Mouse (Mus musculus): ENCODE data around the gene Fstl4. TPM values are rescaled to one million over a fixed set of nuclear protein-coding genes. Genes with fewer than 3 reads are reported as not detected.

The Fstl4 gene
- polyA plus RNA-seq, 1 experiment = 0.18 TPM

GRCm38 (mm10) chr11:52816004-52816403 lies 51.6 kb downstream of the Fstl4 start:
- H3K4me1 ChIP-seq (ENCODE audit: control insufficient read depth, insufficient read depth, insufficient read length) = no peaks in the 10 kb centered on the region
- 86% methylated on average over 4 of the region's 4 CpGs for WGBS
- H3K27me3 ChIP-seq (ENCODE audit: control insufficient read depth, insufficient read depth, low read length) = no peaks in the 10 kb centered on the region
- no peak overlapping the region for H3K4me3 ChIP-seq (ENCODE audit: extremely low read depth, insufficient read depth, insufficient read length)
- no peaks in the 10 kb centered on the region for H3K36me3 ChIP-seq (ENCODE audit: control insufficient read depth, insufficient read depth, low read length)
- TF ChIP-seq CTCF (IDR thresholded peaks at IDR 0.05; ENCODE audit: extremely low read depth, insufficient read depth, insufficient read length, insufficient replicate concordance) (no peak), POLR2A (IDR thresholded peaks at IDR 0.05; ENCODE audit: low read depth, low read length) (no peak)
- no peak overlapping the region for H3K27ac ChIP-seq (ENCODE audit: insufficient read depth, low read length)
- no peak for DNase-seq (ENCODE audit: low read depth in 1 of 2, low spot score in 2 of 2)

GRCm38 (mm10) chr11:52820336-52820905 lies 56.0 kb downstream of the Fstl4 start:
- H3K4me1 ChIP-seq (ENCODE audit: control insufficient read depth, insufficient read depth, insufficient read length) = no peaks in the 10 kb centered on the region
- 19% methylated on average over 2 of the region's 2 CpGs for WGBS
- no peak overlapping the region for H3K4me3 ChIP-seq (ENCODE audit: extremely low read depth, insufficient read depth, insufficient read length)
- no peak overlapping the region for H3K27ac ChIP-seq (ENCODE audit: insufficient read depth, low read length)
- H3K36me3 ChIP-seq (ENCODE audit: control insufficient read depth, insufficient read depth, low read length) = no peaks in the 10 kb centered on the region
- DNase-seq (ENCODE audit: low read depth in 1 of 2, low spot score in 2 of 2) = no peak
- no peaks in the 10 kb centered on the region for H3K27me3 ChIP-seq (ENCODE audit: control insufficient read depth, insufficient read depth, low read length)
- TF ChIP-seq POLR2A (IDR thresholded peaks at IDR 0.05; ENCODE audit: low read depth, low read length) (no peak), CTCF (IDR thresholded peaks at IDR 0.05; ENCODE audit: extremely low read depth, insufficient read depth, insufficient read length, insufficient replicate concordance) (no peak)

GRCm38 (mm10) chr11:52826591-52826990 lies 62.2 kb downstream of the Fstl4 start:
- 63% methylated on average over 2 of the region's 2 CpGs for WGBS

DNA sequence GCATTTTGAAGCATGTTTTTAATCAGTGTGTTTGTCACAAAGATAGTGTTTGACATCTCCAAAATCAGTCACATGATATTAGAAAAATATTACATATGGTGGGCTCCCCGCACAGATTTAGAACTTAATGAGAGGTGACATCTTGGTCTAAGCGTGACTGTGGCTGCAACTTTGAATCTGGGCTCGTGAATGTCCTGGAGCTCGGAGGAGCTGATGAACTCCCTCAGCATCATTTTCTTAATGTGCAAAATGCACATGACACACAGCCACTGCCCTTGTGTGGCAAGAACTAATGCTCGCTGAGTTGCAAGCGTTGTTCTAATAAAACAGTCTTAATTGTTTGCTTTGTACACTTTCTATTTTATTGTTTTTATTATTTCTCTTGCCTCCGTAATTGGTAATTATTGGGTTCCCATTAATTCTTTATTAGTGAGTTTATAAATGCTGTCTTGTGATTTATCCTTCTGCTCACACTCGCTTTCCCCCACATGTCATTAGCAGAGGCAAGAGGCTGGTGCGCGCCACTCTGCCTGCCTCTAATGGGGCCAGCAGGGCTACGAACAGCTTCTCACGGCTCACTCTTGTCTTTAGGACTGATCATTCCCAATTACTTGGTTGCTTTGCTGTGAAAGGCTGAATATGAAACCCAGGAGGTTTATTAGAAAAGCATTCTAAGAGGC lies 67.3 kb downstream of the Fstl4 start:
- no peaks in the 10 kb centered on the region for H3K36me3 ChIP-seq (ENCODE audit: control insufficient read depth, insufficient read depth, low read length)
- no peaks in the 10 kb centered on the region for H3K4me1 ChIP-seq (ENCODE audit: control insufficient read depth, insufficient read depth, insufficient read length)
- H3K27ac ChIP-seq (ENCODE audit: insufficient read depth, low read length) = no peak overlapping the region
- WGBS = 88% methylated on average over 12 of the region's 12 CpGs
- no peak for TF ChIP-seq POLR2A (IDR thresholded peaks at IDR 0.05; ENCODE audit: low read depth, low read length)
- TF ChIP-seq CTCF (IDR thresholded peaks at IDR 0.05; ENCODE audit: extremely low read depth, insufficient read depth, insufficient read length, insufficient replicate concordance) = no peak
- H3K27me3 ChIP-seq (ENCODE audit: control insufficient read depth, insufficient read depth, low read length) = no peaks in the 10 kb centered on the region
- DNase-seq (ENCODE audit: low read depth in 1 of 2, low spot score in 2 of 2) = no peak
- no peak overlapping the region for H3K4me3 ChIP-seq (ENCODE audit: extremely low read depth, insufficient read depth, insufficient read length)

More at GRCm38 (mm10) chr11:52826591-52826990, 62.2 kb downstream of the Fstl4 start:
- DNase-seq (ENCODE audit: low read depth in 1 of 2, low spot score in 2 of 2) = no peak
- TF ChIP-seq POLR2A (IDR thresholded peaks at IDR 0.05; ENCODE audit: low read depth, low read length) = no peak
- TF ChIP-seq CTCF (IDR thresholded peaks at IDR 0.05; ENCODE audit: extremely low read depth, insufficient read depth, insufficient read length, insufficient replicate concordance) = no peak
- Histone ChIP-seq H3K27ac (ENCODE audit: insufficient read depth, low read length) (no peak overlapping the region), H3K4me1 (ENCODE audit: control insufficient read depth, insufficient read depth, insufficient read length) (no peaks in the 10 kb centered on the region), H3K27me3 (ENCODE audit: control insufficient read depth, insufficient read depth, low read length) (no peaks in the 10 kb centered on the region), H3K36me3 (ENCODE audit: control insufficient read depth, insufficient read depth, low read length) (no peaks in the 10 kb centered on the region), H3K4me3 (ENCODE audit: extremely low read depth, insufficient read depth, insufficient read length) (no peak overlapping the region)

DNA sequence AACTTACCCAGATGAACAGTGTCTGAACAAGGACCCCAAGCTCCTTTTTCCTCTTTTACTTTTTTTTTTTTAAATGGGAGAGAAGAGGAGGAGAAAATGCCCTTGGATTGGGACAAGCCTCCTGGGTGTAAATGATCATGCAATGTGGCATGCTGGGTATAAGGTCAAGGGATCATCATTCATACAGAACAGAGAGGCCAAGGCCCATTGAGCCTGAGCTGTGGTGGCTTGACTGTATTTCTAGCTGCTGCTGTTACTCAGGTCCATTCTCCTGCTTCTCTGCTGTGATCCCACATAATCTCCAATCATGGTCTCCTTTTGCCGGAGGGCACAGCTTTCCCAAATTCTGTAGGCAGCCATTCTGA lies 67.9 kb downstream of the Fstl4 start:
- Histone ChIP-seq H3K4me1 (ENCODE audit: control insufficient read depth, insufficient read depth, insufficient read length) (no peaks in the 10 kb centered on the region), H3K27me3 (ENCODE audit: control insufficient read depth, insufficient read depth, low read length) (no peaks in the 10 kb centered on the region), H3K36me3 (ENCODE audit: control insufficient read depth, insufficient read depth, low read length) (no peaks in the 10 kb centered on the region), H3K27ac (ENCODE audit: insufficient read depth, low read length) (no peak overlapping the region), H3K4me3 (ENCODE audit: extremely low read depth, insufficient read depth, insufficient read length) (no peak overlapping the region)
- 92% methylated on average over 1 of the region's 1 CpGs for WGBS
- DNase-seq (ENCODE audit: low read depth in 1 of 2, low spot score in 2 of 2) = no peak
- no peak for TF ChIP-seq POLR2A (IDR thresholded peaks at IDR 0.05; ENCODE audit: low read depth, low read length)
- TF ChIP-seq CTCF (IDR thresholded peaks at IDR 0.05; ENCODE audit: extremely low read depth, insufficient read depth, insufficient read length, insufficient replicate concordance) = no peak

- no peak overlapping the region for H3K4me3 ChIP-seq (ENCODE audit: extremely low read depth, insufficient read depth, insufficient read length)
- no peaks in the 10 kb centered on the region for H3K4me1 ChIP-seq (ENCODE audit: control insufficient read depth, insufficient read depth, insufficient read length)
- H3K36me3 ChIP-seq (ENCODE audit: control insufficient read depth, insufficient read depth, low read length) = no peaks in the 10 kb centered on the region
- no peaks in the 10 kb centered on the region for H3K27me3 ChIP-seq (ENCODE audit: control insufficient read depth, insufficient read depth, low read length)
- no peak for TF ChIP-seq CTCF (IDR thresholded peaks at IDR 0.05; ENCODE audit: extremely low read depth, insufficient read depth, insufficient read length, insufficient replicate concordance)
- TF ChIP-seq POLR2A (IDR thresholded peaks at IDR 0.05; ENCODE audit: low read depth, low read length) = no peak
- 74% methylated on average over 2 of the region's 2 CpGs for WGBS
- no peak for DNase-seq (ENCODE audit: low read depth in 1 of 2, low spot score in 2 of 2)
- no peak overlapping the region for H3K27ac ChIP-seq (ENCODE audit: insufficient read depth, low read length)
These were observed 84.3 kb downstream of the Fstl4 start for GRCm38 (mm10) chr11:52848691-52849090.

GRCm38 (mm10) chr11:52850071-52850470 lies 85.6 kb downstream of the Fstl4 start:
- TF ChIP-seq POLR2A (IDR thresholded peaks at IDR 0.05; ENCODE audit: low read depth, low read length) (no peak), CTCF (IDR thresholded peaks at IDR 0.05; ENCODE audit: extremely low read depth, insufficient read depth, insufficient read length, insufficient replicate concordance) (no peak)
- 76% methylated on average over 3 of the region's 3 CpGs for WGBS

More at GRCm38 (mm10) chr11:52850071-52850470, 85.6 kb downstream of the Fstl4 start:
- no peak for DNase-seq (ENCODE audit: low read depth in 1 of 2, low spot score in 2 of 2)
- H3K27ac ChIP-seq (ENCODE audit: insufficient read depth, low read length) = no peak overlapping the region
- no peaks in the 10 kb centered on the region for H3K36me3 ChIP-seq (ENCODE audit: control insufficient read depth, insufficient read depth, low read length)
- no peaks in the 10 kb centered on the region for H3K4me1 ChIP-seq (ENCODE audit: control insufficient read depth, insufficient read depth, insufficient read length)
- no peaks in the 10 kb centered on the region for H3K27me3 ChIP-seq (ENCODE audit: control insufficient read depth, insufficient read depth, low read length)
- no peak overlapping the region for H3K4me3 ChIP-seq (ENCODE audit: extremely low read depth, insufficient read depth, insufficient read length)

Data from spleen, adult 2 months (tissue).